Mouse (Mus musculus): Measurements from ENCODE around the gene Kiss1.

Gene Kiss1

DNA sequence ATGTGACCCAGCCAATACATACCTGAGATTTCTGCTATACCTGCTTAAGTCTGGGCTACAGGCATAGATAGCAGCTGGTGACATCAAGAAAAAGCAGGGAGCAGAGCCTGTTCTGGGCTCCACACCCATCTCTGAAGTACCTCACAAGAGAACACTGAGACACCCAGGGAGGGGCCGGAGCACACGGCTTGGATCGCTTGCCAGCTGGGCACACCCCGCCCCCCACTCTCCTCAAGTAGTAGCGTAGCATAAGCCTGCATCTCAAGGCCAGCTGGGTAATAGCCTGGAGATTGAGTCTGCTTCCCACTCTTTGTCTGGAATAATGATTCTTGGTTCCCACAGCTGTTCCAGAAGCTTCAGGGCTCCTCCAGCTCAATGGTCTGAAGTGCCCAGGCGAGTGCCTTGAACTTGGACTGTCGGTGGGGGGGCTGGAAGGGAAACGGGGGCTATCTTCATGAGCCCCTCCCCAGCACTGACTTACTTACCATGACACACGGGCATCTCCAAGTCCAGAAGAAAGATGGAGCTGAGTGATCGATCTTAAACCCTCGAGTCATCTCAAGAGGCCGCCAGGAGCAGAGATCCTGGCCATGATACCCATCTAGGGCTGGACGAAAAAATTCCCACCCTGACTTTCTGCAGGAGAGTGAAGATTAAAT lies at the start of gene Kiss1:
Gene Kiss1 (plus strand): TSS at position 609 of the 659 bp plus-strand sequence.
- DNase-seq: no peak

DNA sequence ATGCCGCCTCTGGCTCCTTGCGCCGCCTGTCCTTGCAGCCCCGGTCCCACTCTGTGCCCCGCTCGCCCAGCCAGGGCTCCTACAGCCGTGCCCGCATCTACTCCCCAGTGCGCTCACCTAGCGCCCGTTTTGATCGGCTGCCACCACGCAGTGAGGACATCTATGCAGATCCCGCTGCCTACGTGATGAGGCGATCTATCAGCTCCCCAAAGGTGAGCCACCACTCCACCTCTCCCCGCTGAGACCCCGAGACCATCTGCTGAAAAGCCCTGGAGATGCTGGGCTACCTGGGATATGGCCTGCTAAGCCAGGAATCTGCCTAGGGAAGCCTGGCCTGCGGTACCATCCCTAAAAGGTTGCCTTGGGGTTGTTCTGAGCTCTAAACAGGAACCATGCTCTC lies 47.5 kb upstream of the Kiss1 start:
- DNase-seq: no peak

- no peak for DNase-seq
Measured at GRCm38 (mm10) chr1:133276983-133277382, 44.7 kb upstream of the Kiss1 start.

DNA sequence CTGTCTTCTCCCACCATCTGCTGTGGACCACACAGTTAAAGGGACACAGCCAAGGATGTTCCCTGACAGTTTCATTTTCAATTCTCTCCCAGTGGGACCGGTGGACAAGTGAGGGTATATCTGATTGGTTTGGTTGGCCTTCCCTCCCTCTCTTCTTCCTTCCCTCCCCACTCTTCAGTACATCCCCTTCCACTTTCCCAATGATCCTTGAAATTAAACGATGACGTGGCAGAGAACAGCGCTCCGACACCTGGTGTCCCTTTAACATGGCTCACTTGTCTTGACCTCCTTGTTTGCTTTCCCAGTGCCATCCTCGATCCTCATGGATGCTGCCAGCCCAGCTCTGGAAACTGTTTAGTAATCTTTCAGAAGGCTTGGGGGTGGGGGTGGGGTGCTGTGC lies 43.1 kb upstream of the Kiss1 start:
- DNase-seq: no peak

DNA sequence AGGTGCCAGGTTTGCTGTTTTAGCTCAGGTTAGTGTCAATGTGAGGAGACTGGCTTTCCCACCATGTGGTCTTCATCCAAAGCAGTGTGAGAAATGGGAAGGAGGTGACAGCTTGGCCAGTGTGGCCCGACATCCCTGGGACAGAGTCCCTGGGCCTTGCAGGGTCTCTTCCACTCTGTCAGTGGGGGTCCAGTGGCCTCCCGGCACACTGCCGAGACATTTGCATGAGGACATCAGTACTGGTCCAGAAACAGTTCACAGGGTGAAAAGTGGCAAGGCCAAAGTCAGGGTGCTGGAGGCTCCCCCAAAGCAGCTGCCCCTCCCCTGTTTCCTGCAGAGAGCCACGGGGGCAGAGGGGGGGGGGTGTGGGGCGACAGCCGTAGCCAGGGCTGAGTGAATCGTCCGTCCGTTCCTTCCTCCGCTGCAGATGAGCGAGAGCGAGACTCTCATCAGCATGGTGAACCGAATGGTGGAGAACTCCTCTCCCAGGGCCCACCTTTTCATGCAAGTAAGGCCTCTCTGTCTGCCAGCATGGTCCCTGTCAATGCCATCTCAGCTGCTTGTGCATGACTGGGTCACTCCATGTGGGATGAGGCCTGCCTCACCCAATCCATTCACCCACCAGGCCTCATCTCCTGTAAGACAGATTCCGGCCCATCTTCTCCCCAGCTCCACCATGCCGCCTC lies 42.6 kb upstream of the Kiss1 start:
- no peak for DNase-seq

DNA sequence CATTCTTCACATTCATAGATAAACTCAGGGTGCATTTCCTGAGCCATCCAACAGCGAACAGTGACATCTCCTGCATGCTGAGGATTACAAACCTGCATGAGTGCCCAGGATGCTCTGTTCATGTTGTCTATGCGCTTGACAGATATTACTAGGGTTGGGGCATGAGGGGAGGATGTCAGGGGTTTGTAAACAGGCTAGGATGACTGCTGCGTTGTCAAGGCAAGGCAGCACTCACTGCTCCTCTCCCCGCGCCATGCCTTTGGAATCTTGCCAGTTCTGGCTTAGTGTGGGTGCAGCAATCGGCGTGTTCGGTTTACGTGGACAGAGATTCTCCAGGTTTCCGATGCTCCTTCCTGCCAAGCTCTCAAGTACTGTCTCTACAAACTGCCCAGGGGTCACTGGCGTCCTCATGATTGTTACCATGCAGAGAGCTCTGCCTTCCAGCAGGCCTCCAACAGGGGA lies 42.0 kb upstream of the Kiss1 start:
- DNase-seq: no peak

DNA sequence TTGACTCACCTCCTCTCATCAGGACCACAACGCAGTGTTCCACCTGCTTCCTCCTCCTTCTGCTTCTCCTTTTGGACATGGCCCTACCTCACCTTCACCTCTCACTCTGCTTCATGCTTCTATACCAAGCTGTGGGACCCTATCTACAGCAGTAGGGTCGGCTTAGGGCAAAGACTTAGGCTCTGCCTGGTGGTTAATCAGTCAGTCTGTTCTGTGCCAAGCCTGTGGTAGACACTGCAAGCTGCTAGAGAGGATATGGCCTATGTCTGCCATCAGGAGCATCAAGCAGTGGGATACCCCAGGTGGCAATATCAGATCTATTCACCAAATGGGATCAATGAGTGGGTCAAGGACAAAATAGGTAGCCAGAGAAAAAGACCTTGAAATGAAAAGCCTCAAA lies 41.1 kb upstream of the Kiss1 start:
- no peak for DNase-seq

- DNase-seq: peak; percentile 87
Measured at GRCm38 (mm10) chr1:133285907-133286306, 35.8 kb upstream of the Kiss1 start.

DNA sequence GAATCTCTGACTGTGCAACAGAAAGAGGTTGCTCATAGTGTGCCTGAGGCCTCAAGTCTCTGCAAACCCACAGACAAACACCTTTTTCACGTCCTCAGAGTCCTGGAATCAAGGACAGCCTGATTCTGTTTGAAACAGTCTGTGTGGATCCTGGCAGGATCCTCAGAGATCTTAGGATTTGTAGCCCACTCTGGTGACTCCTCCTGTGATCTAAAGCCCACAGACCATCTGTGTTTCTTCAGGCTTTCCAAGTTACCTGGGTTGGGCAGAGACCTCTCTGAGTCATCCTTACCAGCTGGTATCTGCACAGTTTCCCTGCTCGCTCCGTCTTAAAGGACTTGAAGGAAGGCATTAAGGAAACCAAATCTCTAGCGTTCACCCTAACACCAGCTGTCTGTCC lies 34.6 kb upstream of the Kiss1 start:
- no peak for DNase-seq

GRCm38 (mm10) chr1:133287880-133288279 lies 33.8 kb upstream of the Kiss1 start:
- DNase-seq: peak; percentile 85

- DNase-seq: no peak
Measured at GRCm38 (mm10) chr1:133291888-133292287, 29.8 kb upstream of the Kiss1 start.

- DNase-seq: no peak
Measured at GRCm38 (mm10) chr1:133292608-133293007, 29.1 kb upstream of the Kiss1 start.

- no peak for DNase-seq
Measured at GRCm38 (mm10) chr1:133296376-133296775, 25.3 kb upstream of the Kiss1 start.

DNA sequence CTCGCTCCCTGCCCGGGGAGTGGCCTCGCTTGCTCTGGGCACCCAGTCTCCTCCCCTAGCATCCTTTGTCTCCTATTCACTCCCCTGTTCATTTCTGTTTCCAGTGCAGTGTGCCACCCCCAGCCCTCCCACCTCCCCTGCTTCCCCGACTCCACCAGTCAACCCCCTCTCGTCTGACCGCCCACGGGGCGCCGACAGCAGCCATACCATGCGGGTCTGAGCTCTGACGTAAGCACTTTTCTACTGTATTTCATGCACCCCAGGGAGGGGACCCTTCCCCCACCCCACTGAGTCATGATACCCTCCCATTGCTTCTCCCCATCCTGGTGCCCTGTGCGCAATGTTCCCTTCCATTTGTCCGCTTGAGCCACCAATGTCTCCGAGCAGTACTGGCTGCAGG lies 22.9 kb upstream of the Kiss1 start:
- no peak for DNase-seq

- DNase-seq: peak; percentile 78
Measured at GRCm38 (mm10) chr1:133302540-133302939, 19.1 kb upstream of the Kiss1 start.

- peak; percentile 90 for DNase-seq
Measured at GRCm38 (mm10) chr1:133306842-133307241, 14.8 kb upstream of the Kiss1 start.

- DNase-seq: peak; percentile 73
Measured at GRCm38 (mm10) chr1:133307318-133307717, 14.4 kb upstream of the Kiss1 start.

DNA sequence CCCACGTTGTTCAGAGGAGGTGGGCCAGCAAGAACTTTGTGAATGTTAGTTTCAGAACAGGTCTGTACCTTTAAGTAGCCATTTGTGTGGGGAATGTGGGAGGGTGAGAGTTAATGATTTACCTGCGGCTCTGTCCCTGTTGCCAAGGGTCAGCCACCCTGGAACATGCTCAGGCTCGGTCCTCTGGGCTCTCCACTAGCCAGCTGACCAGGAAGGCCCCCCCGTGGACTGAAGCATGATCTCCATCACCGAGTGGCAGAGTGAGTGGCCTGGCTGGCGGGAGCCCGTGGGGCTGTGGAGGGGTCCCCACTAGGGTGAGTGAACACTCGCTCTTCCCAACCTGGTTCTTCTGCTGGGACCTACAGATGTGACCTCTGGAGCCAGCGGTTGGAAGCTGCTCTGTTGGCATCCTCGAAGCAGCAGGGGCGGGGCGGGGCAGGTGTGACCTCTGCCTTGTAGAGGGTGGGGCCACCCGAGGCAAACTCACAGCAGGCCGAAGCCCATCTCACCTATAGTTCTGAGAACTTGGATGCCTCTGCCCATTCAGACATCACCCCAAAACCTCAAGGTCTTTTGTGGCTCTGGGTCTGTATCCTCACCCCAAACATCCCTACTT lies 11.9 kb upstream of the Kiss1 start, which contains the start of gene Golt1a:
Gene Golt1a (plus strand): TSS at position 149 of the 616 bp plus-strand sequence.
- peak; percentile 97 for DNase-seq

- DNase-seq: no peak
Measured at GRCm38 (mm10) chr1:133311240-133311639, 10.4 kb upstream of the Kiss1 start.

DNA sequence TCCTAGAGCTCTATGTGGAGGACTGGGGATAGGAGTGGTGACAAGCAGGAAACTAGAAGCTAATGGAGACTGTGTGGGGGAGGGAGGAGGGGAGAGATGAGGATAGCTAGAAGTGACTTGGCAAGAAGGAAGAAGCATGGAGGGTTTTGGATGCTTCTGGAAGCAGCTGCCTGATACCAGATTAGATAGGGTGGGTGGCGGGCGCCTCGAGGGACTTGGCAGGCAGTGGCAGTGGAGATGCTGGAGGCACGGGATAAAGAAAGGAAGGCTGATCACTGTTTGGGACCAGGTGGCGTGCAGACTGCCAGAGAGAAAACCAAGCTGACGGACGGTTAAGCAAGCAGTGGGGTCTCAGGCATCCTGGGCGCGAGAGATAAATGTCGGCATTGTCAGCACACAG lies 9.7 kb upstream of the Kiss1 start:
- no peak for DNase-seq

DNA sequence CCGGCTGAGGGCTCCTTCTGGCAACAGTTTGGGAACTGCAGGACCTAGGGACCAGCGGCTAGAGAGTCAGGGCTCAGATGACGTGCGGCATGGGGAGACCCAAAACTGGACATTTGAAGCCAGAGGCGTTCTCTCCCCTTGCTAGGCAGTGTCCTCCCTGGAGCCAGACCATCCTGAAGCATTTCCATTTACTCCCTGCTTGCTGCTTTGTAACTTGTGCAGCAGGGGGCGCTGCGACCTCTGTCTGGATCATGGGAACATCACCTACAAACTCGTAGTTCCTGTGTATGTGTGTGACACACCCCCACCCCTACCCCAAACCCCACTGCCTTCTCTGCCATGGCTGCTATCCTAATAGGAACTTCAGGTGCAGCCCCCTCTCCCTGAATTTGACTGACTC lies 7.3 kb upstream of the Kiss1 start:
- DNase-seq: peak; percentile 57

DNA sequence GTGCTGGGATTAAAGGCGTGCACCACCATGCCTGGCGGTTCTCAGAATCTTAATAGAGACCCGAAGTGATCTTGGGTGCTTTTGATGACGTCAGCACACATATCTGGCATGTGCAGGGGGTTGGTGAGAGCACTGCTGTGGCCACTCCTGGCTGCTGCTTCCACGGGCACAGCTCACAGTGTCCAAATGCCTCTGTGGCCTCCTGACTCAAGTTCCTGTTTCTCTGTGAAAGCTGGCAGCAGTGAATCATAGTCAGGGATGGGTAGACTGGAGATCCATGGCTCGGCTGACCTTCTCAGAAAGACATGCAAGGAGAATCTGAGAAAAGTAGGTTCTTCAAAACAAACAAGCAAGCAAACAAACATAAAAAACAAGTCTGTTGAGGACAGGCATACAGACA lies 5.9 kb upstream of the Kiss1 start:
- DNase-seq: no peak

- DNase-seq: no peak
Measured at GRCm38 (mm10) chr1:133316577-133316976, 5.1 kb upstream of the Kiss1 start.

GRCm38 (mm10) chr1:133317149-133317548 lies 4.5 kb upstream of the Kiss1 start:
- DNase-seq: no peak
